ENCODE assay signal across 9 mouse cellular contexts in the genomic region with DNA sequence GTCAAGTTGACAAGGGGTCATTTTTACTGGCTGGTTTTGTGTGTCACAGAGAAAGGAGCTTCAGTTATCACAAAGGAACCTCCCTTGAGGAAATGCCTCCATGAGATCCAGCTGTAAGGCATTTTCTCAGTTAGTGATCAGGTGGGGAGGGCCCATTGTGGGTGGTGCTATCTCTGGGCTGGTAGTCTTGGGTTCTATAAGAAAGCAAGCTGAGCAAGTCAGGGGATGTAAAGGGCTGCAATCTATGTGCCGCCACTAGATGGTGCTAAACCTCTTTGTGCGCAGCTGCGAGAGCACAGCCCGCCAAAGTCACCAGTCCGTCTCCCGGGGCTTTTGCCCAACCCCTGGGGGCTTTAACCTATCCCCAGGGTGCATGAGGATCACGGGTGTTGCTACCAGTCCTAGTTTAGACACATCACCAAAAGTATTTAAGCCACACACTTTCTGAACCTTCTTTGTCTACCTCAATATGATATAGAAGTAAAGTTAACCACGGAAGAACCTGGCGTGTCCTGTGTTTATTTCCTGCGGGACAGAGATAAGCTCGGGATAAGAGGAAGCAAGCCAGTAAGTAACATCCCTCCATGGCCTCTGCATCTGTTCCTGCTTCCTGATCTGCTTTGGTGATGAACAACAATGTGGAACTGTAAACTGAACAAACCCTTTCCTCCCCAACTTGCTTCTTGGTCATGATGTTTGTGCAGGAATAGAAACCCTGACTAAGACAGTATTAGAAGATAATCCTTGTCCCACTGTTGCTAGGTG. TPM values are rescaled to one million over a fixed set of nuclear protein-coding genes. Genes with fewer than 3 reads are reported as not detected.
DNase-seq lines count a peak whose midpoint lies in the region; ATAC-seq and TF ChIP-seq lines count a peak whose summit lies in the region.
"Not testable (repeated sequence)": the region's sequence is repeated elsewhere in the genome, so short reads cannot be mapped to it uniquely, and the experiment has no call there.
"Had no signal": no experiment of that assay in that cellular context is flagged by ENCODE, and none has a peak within 500 bp of the region (broad histone marks: within the 10 kb centered on the region; RNA-seq: fewer than 3 reads in every experiment).

No protein-coding gene starts in this region.

- ATAC-seq in forebrain, postnatal 0 days: peak; percentile 51
- peak; percentile 57 for ATAC-seq in liver, embryonic 11.5 days (replicated peaks; ENCODE audit: low FRiP score)
- not testable (repeated sequence) for ATAC-seq in stomach, embryonic 14.5 days (ENCODE audit: insufficient number of reproducible peaks, insufficient read depth, low FRiP score, low read depth)

- not testable (repeated sequence) for H3K27ac ChIP-seq in forebrain, postnatal 0 days (ENCODE audit: low read depth, low read length); liver, embryonic 11.5 days (ENCODE audit: low read depth, low read length); stomach, embryonic 14.5 days (ENCODE audit: low read length)

- H3K9me3 ChIP-seq in forebrain, postnatal 0 days (ENCODE audit: low read length); liver, embryonic 11.5 days (ENCODE audit: control insufficient read depth, low read length); stomach, embryonic 14.5 days (ENCODE audit: control insufficient read depth, low read depth, low read length): not testable (repeated sequence)

- TF ChIP-seq POLR2A in myocyte (IDR thresholded peaks at IDR 0.05; ENCODE audit: insufficient read length, low read depth): not testable (repeated sequence)

- peak; percentile 69 for TF ChIP-seq CTCF in forebrain, postnatal 0 days (IDR thresholded peaks at IDR 0.05; ENCODE audit: low read depth)

- H3K4me1 ChIP-seq in forebrain, postnatal 0 days (ENCODE audit: insufficient read depth); liver, embryonic 11.5 days (replicated peaks; ENCODE audit: control insufficient read depth, insufficient read depth, low read length); stomach, embryonic 14.5 days (ENCODE audit: control insufficient read depth, insufficient read depth, low read length): not testable (repeated sequence)

- not testable (repeated sequence) for H3K4me3 ChIP-seq in forebrain, postnatal 0 days (ENCODE audit: low read depth, low read length); liver, embryonic 11.5 days (ENCODE audit: low read depth, low read length); myocyte; stomach, embryonic 14.5 days (ENCODE audit: low read depth, low read length)

- not testable (repeated sequence) for H3K36me3 ChIP-seq in forebrain, postnatal 0 days (ENCODE audit: insufficient read depth); liver, embryonic 11.5 days (ENCODE audit: control insufficient read depth, insufficient read depth, low read length); myocyte (ENCODE audit: control insufficient read depth, insufficient read depth); stomach, embryonic 14.5 days (ENCODE audit: control insufficient read depth, insufficient read depth, low read length)

- peak overlapping the region; percentile 36 for H3K4me2 ChIP-seq in forebrain, postnatal 0 days (ENCODE audit: low read depth)
- H3K4me2 ChIP-seq in liver, embryonic 11.5 days: peak overlapping the region; percentile 54
- H3K4me2 ChIP-seq in myocyte (ENCODE audit: low read depth): peak overlapping the region; percentile 36
- H3K4me2 ChIP-seq in stomach, embryonic 14.5 days (replicated peaks; ENCODE audit: low read depth, low read length): peak overlapping the region; percentile 34; the same call in 1 of the 2 replicates

- H3ac ChIP-seq in myocyte (ENCODE audit: control insufficient read depth, insufficient read length): not testable (repeated sequence)

- WGBS in forebrain, postnatal 0 days: 10% methylated on average over 11 of the region's 11 CpGs
- WGBS in liver, embryonic 11.5 days: 3% methylated on average over 10 of the region's 11 CpGs
- 5% methylated on average over 11 of the region's 11 CpGs for WGBS in stomach, embryonic 14.5 days

- H3K9ac ChIP-seq in forebrain, postnatal 0 days; stomach, embryonic 14.5 days (replicated peaks; ENCODE audit: low read depth, low read length): not testable (repeated sequence)
- peak overlapping the region; percentile 7; the same call in 1 of the 2 replicates for H3K9ac ChIP-seq in liver, embryonic 11.5 days (ENCODE audit: low read depth, low read length)

- not testable (repeated sequence) for H3K79me2 ChIP-seq in myocyte (ENCODE audit: control insufficient read depth, insufficient read depth)

- DNase-seq in A20 (ENCODE audit: low read depth, low spot score): peak; percentile 20
- peak; percentile 57 for DNase-seq in cerebellum, adult 11-12 months
- peak; percentile 7 for DNase-seq in forebrain, postnatal 0 days
- DNase-seq in heart, postnatal 25 days (ENCODE audit: low spot score): peak; percentile 40
- DNase-seq in kidney, postnatal 36 days: peak; percentile 66 to 83
- not testable (repeated sequence) for DNase-seq in liver, embryonic 11.5 days (ENCODE audit: low spot score)

- intact Hi-C loops in heart, postnatal 25 days (cut with DNase I): loop anchor here (5.0 kb wide), 1 partner anchor 126 kb away; no protein-coding TSS in a partner anchor

- not testable (repeated sequence) for H3K27me3 ChIP-seq in forebrain, postnatal 0 days (ENCODE audit: insufficient read depth, low read length); liver, embryonic 11.5 days (replicated peaks; ENCODE audit: control insufficient read depth, insufficient read depth, low read length); stomach, embryonic 14.5 days (ENCODE audit: control insufficient read depth, insufficient read depth, low read length)
- H3K27me3 ChIP-seq in myocyte (ENCODE audit: control insufficient read depth, insufficient read depth, insufficient read length): peaks cover 21% of the 10 kb centered on the region

RNA-seq across cellular contexts. Expression of a gene that starts 6.1 kb away (rescaled TPM):
- total RNA-seq in forebrain, postnatal 0 days (2014; rRNA removed): 0.38 and 1.8 TPM in 2 replicates
- polyA plus RNA-seq in forebrain, postnatal 0 days (2015; fragmentation: Nextera tagmentation; extraction: Ambion mirVana): 0.28 and 0.44 TPM in 2 replicates
- total RNA-seq in heart, postnatal 25 days (2021): under 1 TPM; 0.36 to 0.75 TPM
- polyA plus RNA-seq in liver, embryonic 11.5 days (2014; fragmentation: Nextera tagmentation; extraction: Ambion mirVana): 0.27 and 0.71 TPM in 2 replicates
- 1.0 TPM for polyA plus RNA-seq in myocyte (2012; fragmentation: generic; extraction: Trizol)
- 7.7 and 9.5 TPM in 2 replicates for polyA plus RNA-seq in stomach, embryonic 14.5 days (2014; fragmentation: Nextera tagmentation; extraction: Ambion mirVana)

RNA-seq across cellular contexts. Expression of a gene that starts 22.6 kb away (rescaled TPM):
- total RNA-seq in forebrain, postnatal 0 days (2014; rRNA removed): 84.2 and 97.3 TPM in 2 replicates
- 47.7 and 56.7 TPM in 2 replicates for polyA plus RNA-seq in forebrain, postnatal 0 days (2015; fragmentation: Nextera tagmentation; extraction: Ambion mirVana)
- total RNA-seq in heart, postnatal 25 days (2021): 1 to 10 TPM; 6.9 TPM
- 20.9 and 21.3 TPM in 2 replicates for polyA plus RNA-seq in liver, embryonic 11.5 days (2014; fragmentation: Nextera tagmentation; extraction: Ambion mirVana)
- 23.6 TPM for polyA plus RNA-seq in myocyte (2012; fragmentation: generic; extraction: Trizol)
- polyA plus RNA-seq in stomach, embryonic 14.5 days (2014; fragmentation: Nextera tagmentation; extraction: Ambion mirVana): 28.3 and 30.4 TPM in 2 replicates

RNA-seq across cellular contexts. Expression of a gene that starts 46.2 kb away (rescaled TPM):
- 36.8 and 37.5 TPM in 2 replicates for total RNA-seq in forebrain, postnatal 0 days (2014; rRNA removed)
- 21.3 and 25.3 TPM in 2 replicates for polyA plus RNA-seq in forebrain, postnatal 0 days (2015; fragmentation: Nextera tagmentation; extraction: Ambion mirVana)
- 10 to 100 TPM; 77.8 to 77.9 TPM for total RNA-seq in heart, postnatal 25 days (2021)
- 24.7 and 26.5 TPM in 2 replicates for polyA plus RNA-seq in liver, embryonic 11.5 days (2014; fragmentation: Nextera tagmentation; extraction: Ambion mirVana)
- 48.6 TPM for polyA plus RNA-seq in myocyte (2012; fragmentation: generic; extraction: Trizol)
- polyA plus RNA-seq in stomach, embryonic 14.5 days (2014; fragmentation: Nextera tagmentation; extraction: Ambion mirVana): 29.4 and 29.7 TPM in 2 replicates

RNA-seq across cellular contexts. Expression of a gene that starts 49.4 kb away (rescaled TPM):
- not detected in 2 replicates for total RNA-seq in forebrain, postnatal 0 days (2014; rRNA removed)
- not detected in 2 replicates for polyA plus RNA-seq in forebrain, postnatal 0 days (2015; fragmentation: Nextera tagmentation; extraction: Ambion mirVana)
- not detected for total RNA-seq in heart, postnatal 25 days (2021)
- not detected in 2 replicates for polyA plus RNA-seq in liver, embryonic 11.5 days (2014; fragmentation: Nextera tagmentation; extraction: Ambion mirVana)
- polyA plus RNA-seq in myocyte (2012; fragmentation: generic; extraction: Trizol): not detected
- polyA plus RNA-seq in stomach, embryonic 14.5 days (2014; fragmentation: Nextera tagmentation; extraction: Ambion mirVana): not detected in 2 replicates
- polyA plus RNA-seq: erythroblast, embryonic 14.5 days had no signal

RNA-seq across cellular contexts. Expression of a gene that starts 50.0 kb away (rescaled TPM):
- 17.4 and 25.7 TPM in 2 replicates for total RNA-seq in forebrain, postnatal 0 days (2014; rRNA removed)
- 22.3 and 24.0 TPM in 2 replicates for polyA plus RNA-seq in forebrain, postnatal 0 days (2015; fragmentation: Nextera tagmentation; extraction: Ambion mirVana)
- total RNA-seq in heart, postnatal 25 days (2021): 10 to 100 TPM; 11.9 to 13.2 TPM
- polyA plus RNA-seq in liver, embryonic 11.5 days (2014; fragmentation: Nextera tagmentation; extraction: Ambion mirVana): 8.1 and 10.7 TPM in 2 replicates
- polyA plus RNA-seq in myocyte (2012; fragmentation: generic; extraction: Trizol): 40.9 TPM
- 9.6 and 12.1 TPM in 2 replicates for polyA plus RNA-seq in stomach, embryonic 14.5 days (2014; fragmentation: Nextera tagmentation; extraction: Ambion mirVana)
